Mouse (Mus musculus): ENCODE data around the gene Slc16a14.

DNA sequence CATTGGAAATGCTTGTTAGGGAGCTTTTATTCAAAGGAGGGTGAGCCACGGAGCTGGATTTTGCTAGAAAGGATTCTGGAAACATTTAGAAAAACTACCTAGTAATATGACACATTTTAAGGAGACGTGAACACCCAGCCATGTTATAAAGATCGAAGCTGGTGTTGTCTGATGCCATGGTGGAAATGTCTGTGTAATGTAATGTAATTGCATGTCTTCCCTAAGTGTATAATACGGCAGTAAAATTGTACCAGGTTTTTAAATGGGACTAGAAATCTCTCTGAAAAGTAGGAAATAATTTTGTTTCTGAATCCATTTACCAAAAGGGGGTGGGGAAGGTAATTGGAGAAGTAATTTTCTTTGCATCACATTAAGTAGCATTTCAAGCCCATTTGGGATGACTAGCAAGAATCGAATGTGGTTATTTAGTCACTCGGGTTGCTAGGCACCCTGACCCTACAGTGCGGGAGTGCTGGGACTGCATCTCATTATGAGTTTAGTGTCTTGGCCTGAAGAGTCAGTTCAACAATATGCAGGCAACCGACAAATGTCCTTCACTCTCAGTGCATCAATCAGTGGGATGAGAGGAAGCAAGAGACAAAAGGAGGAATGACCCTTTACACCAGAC is 24.6 kb downstream of the Slc16a14 start:
- no peak for TF ChIP-seq POLR2A (IDR thresholded peaks at IDR 0.05; ENCODE audit: borderline replicate concordance, control insufficient read depth, low read depth, low read length)
- no peak for TF ChIP-seq CTCF (IDR thresholded peaks at IDR 0.05; ENCODE audit: control insufficient read depth, insufficient read depth, low read length)

Data from bone marrow, adult 2 months (tissue).